Mouse (Mus musculus) liver, embryonic 11.5 days (tissue): Measurements from ENCODE around the gene 2310009B15Rik. TPM values are rescaled to one million over a fixed set of nuclear protein-coding genes. Genes with fewer than 3 reads are reported as not detected.

Source experiments
- ATAC-seq: fragments of 200-750 bp; cut with Nextera tagmentation; replicated peaks from 2 replicates; pipeline ENCODE4 v1.8.0; 2017; ENCODE audit warnings: moderate number of reproducible peaks, mild to moderate bottlenecking, moderate TSS enrichment, moderate library complexity; ENCODE audit not compliant: low FRiP score
- DNase-seq: peaks from one replicate; pipeline ENCODE4 v3.0.0-alpha.2; 2017; ENCODE audit warnings: low spot score
- H3K27ac ChIP-seq: fragments of 300-500 bp; sonication (generic); 2 replicates; pipeline ENCODE4 v1.5.1; 2014; ENCODE audit warnings: mild to moderate bottlenecking, low read depth, low read length, control low read depth
- H3K27me3 ChIP-seq: fragments of 300-500 bp; sonication (generic); replicated peaks from 2 replicates; pipeline ENCODE4 v1.6.1; 2014; ENCODE audit warnings: low read length, mixed read lengths; ENCODE audit not compliant: control insufficient read depth, insufficient read depth
- H3K36me3 ChIP-seq: fragments of 300-500 bp; sonication (generic); 2 replicates; pipeline ENCODE4 v1.6.1; 2014; ENCODE audit warnings: mild to moderate bottlenecking, low read length, moderate library complexity, mixed read lengths; ENCODE audit not compliant: control insufficient read depth, insufficient read depth
- H3K4me1 ChIP-seq: fragments of 300-500 bp; sonication (generic); replicated peaks from 2 replicates; pipeline ENCODE4 v1.6.1; 2014; ENCODE audit warnings: low read length, mixed read lengths; ENCODE audit not compliant: control insufficient read depth, insufficient read depth
- H3K4me2 ChIP-seq: fragments of 300-500 bp; sonication (generic); 2 replicates; pipeline ENCODE4 v1.6.1; 2014; ENCODE audit warnings: mild to moderate bottlenecking, control low read depth, moderate library complexity
- H3K4me3 ChIP-seq: fragments of 300-500 bp; sonication (generic); 2 replicates; pipeline ENCODE4 v1.5.1; 2014; ENCODE audit warnings: low read depth, low read length, control low read depth
- H3K9ac ChIP-seq: fragments of 300-500 bp; sonication (generic); 2 replicates; pipeline ENCODE4 v1.6.1; 2014; ENCODE audit warnings: low read depth, low read length, control low read depth
- H3K9me3 ChIP-seq: fragments of 300-500 bp; sonication (generic); 2 replicates; pipeline ENCODE4 v1.6.1; 2016; ENCODE audit warnings: low read length, inconsistent platforms, mixed read lengths; ENCODE audit not compliant: control insufficient read depth
- WGBS: fragments of 180-500 bp; shearing (Covaris S2); extraction: QIAGEN DNeasy Blood & Tissue Kit; methylation state at CpG from one replicate; pipeline ENCODE4 v1.1.7; 2014; 5-methylcytosine and 5-hydroxymethylcytosine counted together
- polyA plus RNA-seq: library from polyadenylated mRNA; unstranded; fragments of >200 nt; fragmentation: Nextera tagmentation; extraction: Ambion mirVana; gene quantifications from 2 replicates; pipeline ENCODE4 v1.2.1, GENCODE M21; 2014

2310009B15Rik gene
- polyA plus RNA-seq, 1 experiment from 2014 or later, result 31.4 TPM

GRCm38 (mm10) chr1:138850823-138851222, 5.8 kb downstream of the 2310009B15Rik start:
- Histone ChIP-seq H3K27me3 (peaks cover 48% of the 10 kb centered on the region), H3K36me3 (no peaks in the 10 kb centered on the region), H3K9ac (no peak overlapping the region), H3K27ac (no peak overlapping the region), H3K9me3 (no peaks in the 10 kb centered on the region), H3K4me2 (no peak overlapping the region), H3K4me1 (peaks cover 14% of the 10 kb centered on the region), H3K4me3 (no peak overlapping the region)
- DNase-seq (no peak), ATAC-seq (no peak)
- 61% methylated on average over 1 of the region's 1 CpGs for WGBS

GRCm38 (mm10) chr1:138850161-138850539, 6.5 kb downstream of the 2310009B15Rik start:
- peaks cover 11% of the 10 kb centered on the region for H3K4me1 ChIP-seq
- 58% methylated on average over 2 of the region's 4 CpGs for WGBS
- H3K9me3 ChIP-seq, result no peaks in the 10 kb centered on the region
- no peak overlapping the region for H3K27ac ChIP-seq
- DNase-seq (no peak), ATAC-seq (no peak)
- no peak overlapping the region for H3K4me3 ChIP-seq
- H3K4me2 ChIP-seq, result no peak overlapping the region
- no peak overlapping the region for H3K9ac ChIP-seq
- peaks cover 54% of the 10 kb centered on the region for H3K27me3 ChIP-seq
- no peaks in the 10 kb centered on the region for H3K36me3 ChIP-seq

GRCm38 (mm10) chr1:138849531-138850160, 7.0 kb downstream of the 2310009B15Rik start:
- no peak overlapping the region for H3K4me3 ChIP-seq
- H3K4me1 ChIP-seq, result peaks cover 9% of the 10 kb centered on the region
- no peak overlapping the region for H3K4me2 ChIP-seq
- H3K36me3 ChIP-seq, result no peaks in the 10 kb centered on the region
- 3% methylated on average over 8 of the region's 8 CpGs for WGBS
- DNase-seq (no peak), ATAC-seq (no peak)
- H3K27me3 ChIP-seq, result peaks cover 59% of the 10 kb centered on the region
- no peaks in the 10 kb centered on the region for H3K9me3 ChIP-seq
- no peak overlapping the region for H3K27ac ChIP-seq
- no peak overlapping the region for H3K9ac ChIP-seq

GRCm38 (mm10) chr1:138848511-138849109, 8.0 kb downstream of the 2310009B15Rik start, which contains the start of gene Lhx9:
TSS of gene Lhx9 (minus strand) at chr1:138848577.
- peak within 1 kb of the TSS; percentile 40 for H3K4me3 ChIP-seq
- H3K27me3 ChIP-seq, result peaks cover 70% of the 10 kb centered on the region
- no peaks in the 10 kb centered on the region for H3K36me3 ChIP-seq
- peaks cover 12% of the 10 kb centered on the region for H3K4me1 ChIP-seq
- peak; percentile 44 for ATAC-seq
- no peaks in the 10 kb centered on the region for H3K9me3 ChIP-seq
- under 1% methylated on average over 33 of the region's 33 CpGs for WGBS
- H3K4me2 ChIP-seq, result peak within 1 kb of the TSS; percentile 65
- no peak within 1 kb of the TSS for H3K9ac ChIP-seq
- no peak within 1 kb of the TSS for H3K27ac ChIP-seq
- no peak for DNase-seq

- 3% methylated on average over 16 of the region's 16 CpGs for WGBS
- Histone ChIP-seq H3K27ac (no peak overlapping the region), H3K27me3 (peaks cover 76% of the 10 kb centered on the region), H3K4me1 (peaks cover 12% of the 10 kb centered on the region), H3K4me3 (peak overlapping the region; percentile 40), H3K9ac (no peak overlapping the region), H3K9me3 (no peaks in the 10 kb centered on the region), H3K36me3 (no peaks in the 10 kb centered on the region), H3K4me2 (peak overlapping the region; percentile 65)
- ATAC-seq, result 0 out of 2 replicates have a peak, but pooled peaks have one; percentile 3
- no peak for DNase-seq
Measured at GRCm38 (mm10) chr1:138848026-138848425, 8.6 kb downstream of the 2310009B15Rik start.

- Histone ChIP-seq H3K4me1 (peaks cover 12% of the 10 kb centered on the region), H3K4me3 (0 out of 2 replicates have a peak overlapping the region, but pooled peaks have one; percentile 10), H3K27ac (no peak overlapping the region), H3K9me3 (no peaks in the 10 kb centered on the region), H3K27me3 (peaks cover 83% of the 10 kb centered on the region), H3K9ac (no peak overlapping the region), H3K4me2 (peak overlapping the region; percentile 46), H3K36me3 (no peaks in the 10 kb centered on the region)
- ATAC-seq, result no peak
- DNase-seq, result no peak
- 1% methylated on average over 21 of the region's 21 CpGs for WGBS
Measured at GRCm38 (mm10) chr1:138847146-138847545, 9.5 kb downstream of the 2310009B15Rik start.

- DNase-seq (no peak), ATAC-seq (no peak)
- Histone ChIP-seq H3K4me1 (peaks cover 12% of the 10 kb centered on the region), H3K27ac (no peak overlapping the region), H3K36me3 (no peaks in the 10 kb centered on the region), H3K9ac (no peak overlapping the region), H3K4me2 (no peak overlapping the region), H3K27me3 (peaks cover 89% of the 10 kb centered on the region), H3K4me3 (no peak overlapping the region), H3K9me3 (no peaks in the 10 kb centered on the region)
- WGBS, result 3% methylated on average over 9 of the region's 9 CpGs
Measured at GRCm38 (mm10) chr1:138846581-138846980, 10.1 kb downstream of the 2310009B15Rik start.

GRCm38 (mm10) chr1:138846131-138846530, 10.5 kb downstream of the 2310009B15Rik start:
- Histone ChIP-seq H3K9ac (no peak overlapping the region), H3K4me1 (peaks cover 12% of the 10 kb centered on the region), H3K36me3 (no peaks in the 10 kb centered on the region), H3K4me2 (no peak overlapping the region), H3K9me3 (no peaks in the 10 kb centered on the region), H3K27ac (no peak overlapping the region), H3K27me3 (peaks cover 91% of the 10 kb centered on the region), H3K4me3 (no peak overlapping the region)
- ATAC-seq, result no peak
- WGBS, result 5% methylated on average over 12 of the region's 12 CpGs
- DNase-seq, result no peak

- WGBS, result 23% methylated on average over 3 of the region's 3 CpGs
Measured at GRCm38 (mm10) chr1:138845481-138845880, 11.2 kb downstream of the 2310009B15Rik start.

More at GRCm38 (mm10) chr1:138845481-138845880, 11.2 kb downstream of the 2310009B15Rik start:
- Histone ChIP-seq H3K4me1 (peaks cover 12% of the 10 kb centered on the region), H3K27me3 (peaks cover 95% of the 10 kb centered on the region), H3K27ac (no peak overlapping the region), H3K36me3 (no peaks in the 10 kb centered on the region), H3K9me3 (no peaks in the 10 kb centered on the region), H3K4me3 (no peak overlapping the region), H3K9ac (no peak overlapping the region), H3K4me2 (no peak overlapping the region)
- DNase-seq (no peak), ATAC-seq (no peak)
